Mouse (Mus musculus): ENCODE results near the gene Extl1.

DNA sequence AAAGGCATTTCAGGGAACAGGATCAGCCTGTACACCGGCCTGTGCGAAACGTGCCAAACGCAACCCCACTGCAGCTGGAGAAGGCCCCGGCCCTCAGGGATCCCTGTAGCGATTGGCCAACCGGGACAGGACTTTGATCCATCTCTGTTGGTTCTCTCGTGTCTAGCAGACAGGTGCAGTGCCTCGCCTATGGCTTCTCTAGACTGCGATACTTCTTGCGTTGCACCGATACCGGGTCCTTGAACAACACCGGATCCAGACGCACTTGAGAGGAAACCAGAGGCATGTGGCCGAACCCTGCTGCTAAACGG lies 26.2 kb downstream of the Extl1 start:
- TF ChIP-seq CTCF (IDR thresholded peaks at IDR 0.05; ENCODE audit: low read depth) (no peak), EP300 (optimal IDR thresholded peaks at IDR 0.05) (no peak)
